Mouse (Mus musculus): ENCODE measurements around the gene Prdm16.

DNA sequence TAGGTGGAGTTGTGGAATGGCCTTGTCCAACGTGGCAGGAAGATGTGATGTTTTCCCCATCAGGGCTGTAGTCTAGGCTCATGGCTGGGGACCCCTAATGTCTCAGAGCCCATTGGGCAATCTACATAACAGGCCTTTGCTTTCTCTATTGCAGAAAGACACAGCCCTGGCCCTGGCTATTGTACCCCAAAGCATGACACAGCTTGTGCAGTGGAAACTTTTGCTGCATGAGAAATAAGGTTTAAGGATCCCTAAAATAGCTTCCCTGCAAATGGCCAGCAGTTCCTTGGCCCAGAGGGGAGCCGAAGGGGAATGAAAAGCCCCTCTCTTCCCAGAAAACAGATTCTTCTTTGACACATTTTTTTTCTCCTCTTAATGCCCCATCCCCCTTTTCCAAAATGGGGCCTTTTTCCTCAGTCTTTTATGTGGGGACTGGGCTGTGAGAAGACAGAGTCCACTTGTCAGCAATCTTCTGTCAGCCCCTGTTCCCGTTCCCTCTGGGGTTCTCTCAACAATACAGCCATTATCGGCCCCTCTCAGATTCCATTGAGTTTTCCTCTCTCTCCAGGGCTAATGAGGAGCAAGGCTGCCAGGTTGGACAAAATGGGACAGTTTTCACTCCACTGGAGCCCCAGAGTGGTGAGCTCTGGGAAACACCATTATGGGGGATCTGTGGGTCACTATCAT is 323.6 kb downstream of the Prdm16 start:
- TF ChIP-seq USF1 (IDR thresholded peaks at IDR 0.05; ENCODE audit: low read depth) (no peak), CTCF (IDR thresholded peaks at IDR 0.05; ENCODE audit: control insufficient read depth, insufficient read depth, insufficient read length) (no peak)

Measured in C2C12 (cell line).